Mouse (Mus musculus) CD4-positive helper T cell, adult 2 months (primary cell): ENCODE results near the gene Sgpp2.

Experiments
- DNase-seq: peaks from one replicate; pipeline ENCODE4 v3.0.0-alpha.2; 2012; ENCODE audit warnings: low read depth, missing footprints, low spot score

Gene Sgpp2

GRCm38 (mm10) chr1:78399755-78400154, 89.6 kb downstream of the Sgpp2 start:
- DNase-seq = no peak

- no peak for DNase-seq
Measured at GRCm38 (mm10) chr1:78401413-78401812, 91.3 kb downstream of the Sgpp2 start.

GRCm38 (mm10) chr1:78409396-78409795, 99.3 kb downstream of the Sgpp2 start:
- no peak for DNase-seq

- no peak for DNase-seq
Measured at GRCm38 (mm10) chr1:78412668-78413067, 102.5 kb downstream of the Sgpp2 start.

GRCm38 (mm10) chr1:78414421-78414820, 104.3 kb downstream of the Sgpp2 start:
- DNase-seq = no peak

GRCm38 (mm10) chr1:78417154-78417911, 107.2 kb downstream of the Sgpp2 start:
- DNase-seq = no peak

- peak; percentile 27 for DNase-seq
Measured at GRCm38 (mm10) chr1:78419593-78419992, 109.4 kb downstream of the Sgpp2 start.

- DNase-seq = no peak
Measured at GRCm38 (mm10) chr1:78420271-78420670, 110.1 kb downstream of the Sgpp2 start.

GRCm38 (mm10) chr1:78421749-78422148, 111.6 kb downstream of the Sgpp2 start:
- DNase-seq = no peak

GRCm38 (mm10) chr1:78422576-78422975, 112.4 kb downstream of the Sgpp2 start:
- peak; percentile 63 for DNase-seq

GRCm38 (mm10) chr1:78424848-78425247, 114.7 kb downstream of the Sgpp2 start:
- no peak for DNase-seq

GRCm38 (mm10) chr1:78425309-78425708, 115.2 kb downstream of the Sgpp2 start:
- DNase-seq = no peak

- DNase-seq = no peak
Measured at GRCm38 (mm10) chr1:78425793-78426700, 115.9 kb downstream of the Sgpp2 start.

- DNase-seq = no peak
Measured at GRCm38 (mm10) chr1:78426841-78427240, 116.7 kb downstream of the Sgpp2 start.

GRCm38 (mm10) chr1:78428851-78429250, 118.7 kb downstream of the Sgpp2 start:
- DNase-seq = no peak

GRCm38 (mm10) chr1:78433472-78433871, 123.3 kb downstream of the Sgpp2 start:
- DNase-seq = no peak

GRCm38 (mm10) chr1:78435967-78436366, 125.8 kb downstream of the Sgpp2 start:
- peak; percentile 16 for DNase-seq

GRCm38 (mm10) chr1:78436445-78436844, 126.3 kb downstream of the Sgpp2 start:
- DNase-seq = no peak

GRCm38 (mm10) chr1:78437150-78437549, 127.0 kb downstream of the Sgpp2 start:
- no peak for DNase-seq

- DNase-seq = no peak
Measured at GRCm38 (mm10) chr1:78440716-78441115, 130.6 kb downstream of the Sgpp2 start.

GRCm38 (mm10) chr1:78443056-78443455, 132.9 kb downstream of the Sgpp2 start:
- no peak for DNase-seq

GRCm38 (mm10) chr1:78446232-78446631, 136.1 kb downstream of the Sgpp2 start:
- no peak for DNase-seq

GRCm38 (mm10) chr1:78446742-78447141, 136.6 kb downstream of the Sgpp2 start:
- no peak for DNase-seq
